Mouse (Mus musculus): ENCODE results near the gene Atp2a1. TPM values are rescaled to one million over a fixed set of nuclear protein-coding genes. Genes with fewer than 3 reads are reported as not detected.

Atp2a1 gene
- polyA plus RNA-seq, 1 experiment from 2014 or later: 5.1 TPM

- no peak overlapping the region for H3K9ac ChIP-seq (ENCODE audit: low read length)
- no peaks in the 10 kb centered on the region for H3K9me3 ChIP-seq (ENCODE audit: control insufficient read depth, low read length)
- H3K36me3 ChIP-seq (ENCODE audit: control insufficient read depth, insufficient read depth, low read length): no peaks in the 10 kb centered on the region
- H3K27ac ChIP-seq (ENCODE audit: low read length): no peak overlapping the region
- no peaks in the 10 kb centered on the region for H3K27me3 ChIP-seq (ENCODE audit: control insufficient read depth, insufficient read depth, low read depth, low read length)
- no peak overlapping the region for H3K4me2 ChIP-seq (ENCODE audit: low read depth, low read length)
- H3K4me1 ChIP-seq (replicated peaks; ENCODE audit: control insufficient read depth, insufficient read depth, low read length): no peaks in the 10 kb centered on the region
- no peak overlapping the region for H3K4me3 ChIP-seq (ENCODE audit: low read length)
- no peak for ATAC-seq (ENCODE audit: low read depth)
- 71% methylated on average over 11 of the region's 11 CpGs for WGBS
These were observed 3.9 kb downstream of the Atp2a1 start for GRCm38 (mm10) chr7:126458844-126459618.

- no peak for ATAC-seq (ENCODE audit: low read depth)
- H3K27me3 ChIP-seq (ENCODE audit: control insufficient read depth, insufficient read depth, low read depth, low read length): no peaks in the 10 kb centered on the region
- no peak overlapping the region for H3K27ac ChIP-seq (ENCODE audit: low read length)
- WGBS: 72% methylated on average over 5 of the region's 5 CpGs
- no peaks in the 10 kb centered on the region for H3K9me3 ChIP-seq (ENCODE audit: control insufficient read depth, low read length)
- no peak overlapping the region for H3K4me2 ChIP-seq (ENCODE audit: low read depth, low read length)
- H3K36me3 ChIP-seq (ENCODE audit: control insufficient read depth, insufficient read depth, low read length): no peaks in the 10 kb centered on the region
- no peak overlapping the region for H3K9ac ChIP-seq (ENCODE audit: low read length)
- H3K4me1 ChIP-seq (replicated peaks; ENCODE audit: control insufficient read depth, insufficient read depth, low read length): no peaks in the 10 kb centered on the region
- H3K4me3 ChIP-seq (ENCODE audit: low read length): no peak overlapping the region
These were observed 4.7 kb downstream of the Atp2a1 start for GRCm38 (mm10) chr7:126458225-126458624.

- H3K9me3 ChIP-seq (ENCODE audit: control insufficient read depth, low read length): no peaks in the 10 kb centered on the region
- H3K4me2 ChIP-seq (ENCODE audit: low read depth, low read length): no peak overlapping the region
- WGBS: 82% methylated on average over 17 of the region's 17 CpGs
- no peak overlapping the region for H3K9ac ChIP-seq (ENCODE audit: low read length)
- H3K36me3 ChIP-seq (ENCODE audit: control insufficient read depth, insufficient read depth, low read length): no peaks in the 10 kb centered on the region
- no peaks in the 10 kb centered on the region for H3K4me1 ChIP-seq (replicated peaks; ENCODE audit: control insufficient read depth, insufficient read depth, low read length)
- ATAC-seq (ENCODE audit: low read depth): no peak
- no peak overlapping the region for H3K4me3 ChIP-seq (ENCODE audit: low read length)
- H3K27me3 ChIP-seq (ENCODE audit: control insufficient read depth, insufficient read depth, low read depth, low read length): no peaks in the 10 kb centered on the region
- no peak overlapping the region for H3K27ac ChIP-seq (ENCODE audit: low read length)
These were observed 6.3 kb downstream of the Atp2a1 start for GRCm38 (mm10) chr7:126456382-126457266.

- Histone ChIP-seq H3K4me1 (replicated peaks; ENCODE audit: control insufficient read depth, insufficient read depth, low read length) (no peaks in the 10 kb centered on the region), H3K27me3 (ENCODE audit: control insufficient read depth, insufficient read depth, low read depth, low read length) (no peaks in the 10 kb centered on the region), H3K36me3 (ENCODE audit: control insufficient read depth, insufficient read depth, low read length) (no peaks in the 10 kb centered on the region), H3K9ac (ENCODE audit: low read length) (no peak overlapping the region), H3K27ac (ENCODE audit: low read length) (no peak overlapping the region), H3K4me2 (ENCODE audit: low read depth, low read length) (no peak overlapping the region), H3K4me3 (ENCODE audit: low read length) (no peak overlapping the region), H3K9me3 (ENCODE audit: control insufficient read depth, low read length) (no peaks in the 10 kb centered on the region)
- 71% methylated on average over 2 of the region's 2 CpGs for WGBS
- no peak for ATAC-seq (ENCODE audit: low read depth)
These were observed 7.7 kb downstream of the Atp2a1 start for GRCm38 (mm10) chr7:126455242-126455641.

GRCm38 (mm10) chr7:126453861-126454260 is 9.0 kb downstream of the Atp2a1 start:
- Histone ChIP-seq H3K27ac (ENCODE audit: low read length) (no peak overlapping the region), H3K9me3 (ENCODE audit: control insufficient read depth, low read length) (no peaks in the 10 kb centered on the region), H3K4me3 (ENCODE audit: low read length) (no peak overlapping the region), H3K9ac (ENCODE audit: low read length) (no peak overlapping the region), H3K27me3 (ENCODE audit: control insufficient read depth, insufficient read depth, low read depth, low read length) (no peaks in the 10 kb centered on the region), H3K36me3 (ENCODE audit: control insufficient read depth, insufficient read depth, low read length) (no peaks in the 10 kb centered on the region), H3K4me1 (replicated peaks; ENCODE audit: control insufficient read depth, insufficient read depth, low read length) (no peaks in the 10 kb centered on the region), H3K4me2 (ENCODE audit: low read depth, low read length) (no peak overlapping the region)
- no peak for ATAC-seq (ENCODE audit: low read depth)
- 60% methylated on average over 7 of the region's 7 CpGs for WGBS

GRCm38 (mm10) chr7:126452244-126452643 is 10.7 kb downstream of the Atp2a1 start:
- Histone ChIP-seq H3K27ac (ENCODE audit: low read length) (no peak overlapping the region), H3K9me3 (ENCODE audit: control insufficient read depth, low read length) (no peaks in the 10 kb centered on the region), H3K36me3 (ENCODE audit: control insufficient read depth, insufficient read depth, low read length) (0 out of 2 replicates have a peak, but pooled peaks cover 2% of the 10 kb centered on the region), H3K4me3 (ENCODE audit: low read length) (no peak overlapping the region), H3K4me2 (ENCODE audit: low read depth, low read length) (no peak overlapping the region), H3K9ac (ENCODE audit: low read length) (no peak overlapping the region), H3K27me3 (ENCODE audit: control insufficient read depth, insufficient read depth, low read depth, low read length) (no peaks in the 10 kb centered on the region), H3K4me1 (replicated peaks; ENCODE audit: control insufficient read depth, insufficient read depth, low read length) (no peaks in the 10 kb centered on the region)
- no peak for ATAC-seq (ENCODE audit: low read depth)
- WGBS: 94% methylated on average over 3 of the region's 3 CpGs

GRCm38 (mm10) chr7:126450641-126451040 is 12.3 kb downstream of the Atp2a1 start:
- H3K9ac ChIP-seq (ENCODE audit: low read length): no peak overlapping the region
- H3K4me1 ChIP-seq (replicated peaks; ENCODE audit: control insufficient read depth, insufficient read depth, low read length): no peaks in the 10 kb centered on the region
- no peaks in the 10 kb centered on the region for H3K27me3 ChIP-seq (ENCODE audit: control insufficient read depth, insufficient read depth, low read depth, low read length)
- peaks cover 7% of the 10 kb centered on the region; the same call in 1 of the 2 replicates for H3K36me3 ChIP-seq (ENCODE audit: control insufficient read depth, insufficient read depth, low read length)
- H3K27ac ChIP-seq (ENCODE audit: low read length): no peak overlapping the region
- WGBS: 87% methylated on average over 6 of the region's 6 CpGs
- H3K4me3 ChIP-seq (ENCODE audit: low read length): no peak overlapping the region
- no peak for ATAC-seq (ENCODE audit: low read depth)
- H3K4me2 ChIP-seq (ENCODE audit: low read depth, low read length): no peak overlapping the region
- H3K9me3 ChIP-seq (ENCODE audit: control insufficient read depth, low read length): no peaks in the 10 kb centered on the region

GRCm38 (mm10) chr7:126449991-126450390 is 12.9 kb downstream of the Atp2a1 start:
- WGBS: 88% methylated on average over 18 of the region's 18 CpGs
- Histone ChIP-seq H3K4me3 (ENCODE audit: low read length) (no peak overlapping the region), H3K27ac (ENCODE audit: low read length) (no peak overlapping the region), H3K36me3 (ENCODE audit: control insufficient read depth, insufficient read depth, low read length) (peaks cover 9% of the 10 kb centered on the region; the same call in 1 of the 2 replicates), H3K4me1 (replicated peaks; ENCODE audit: control insufficient read depth, insufficient read depth, low read length) (no peaks in the 10 kb centered on the region), H3K9ac (ENCODE audit: low read length) (no peak overlapping the region), H3K4me2 (ENCODE audit: low read depth, low read length) (no peak overlapping the region), H3K27me3 (ENCODE audit: control insufficient read depth, insufficient read depth, low read depth, low read length) (no peaks in the 10 kb centered on the region), H3K9me3 (ENCODE audit: control insufficient read depth, low read length) (no peaks in the 10 kb centered on the region)
- ATAC-seq (ENCODE audit: low read depth): no peak

- Histone ChIP-seq H3K4me2 (ENCODE audit: low read depth, low read length) (no peak overlapping the region), H3K36me3 (ENCODE audit: control insufficient read depth, insufficient read depth, low read length) (peaks cover 18% of the 10 kb centered on the region), H3K27ac (ENCODE audit: low read length) (no peak overlapping the region), H3K4me1 (replicated peaks; ENCODE audit: control insufficient read depth, insufficient read depth, low read length) (no peaks in the 10 kb centered on the region), H3K27me3 (ENCODE audit: control insufficient read depth, insufficient read depth, low read depth, low read length) (no peaks in the 10 kb centered on the region), H3K4me3 (ENCODE audit: low read length) (no peak overlapping the region), H3K9me3 (ENCODE audit: control insufficient read depth, low read length) (no peaks in the 10 kb centered on the region), H3K9ac (ENCODE audit: low read length) (no peak overlapping the region)
- 86% methylated on average over 19 of the region's 19 CpGs for WGBS
- ATAC-seq (ENCODE audit: low read depth): no peak
These were observed 14.4 kb downstream of the Atp2a1 start for GRCm38 (mm10) chr7:126448481-126448880.
